Mouse (Mus musculus) MEL (cell line): ENCODE measurements at regions not wholly inside any gene's neighbourhood (a gene's known extent, or its start where the extent isn't known, plus 50 kb on each side); places are given as distances from the start of the nearest gene placed in this dataset.

Experiments used
- DNase-seq: peaks from one replicate; pipeline ENCODE4 v3.0.0; 2011; ENCODE audit warnings: low read depth, low spot score
- H3K27ac ChIP-seq: 2 replicates; pipeline ENCODE4 v1.5.1; 2012; ENCODE audit warnings: low read depth, mild to moderate bottlenecking, control low read depth, low read length, moderate library complexity; ENCODE audit not compliant: control insufficient read depth
- H3K27me3 ChIP-seq, 2 experiments: fragments of 150-350 bp in 1 of 2; sonication (generic) in 1 of 2; 2 replicates each; pipeline ENCODE4 v1.6.1; 2012; ENCODE audit warnings: low read length in 2 of 2, mild to moderate bottlenecking in 2 of 2, improper control_type of control experiment in 1 of 2, moderate library complexity in 1 of 2; ENCODE audit not compliant: insufficient read depth in 2 of 2, control insufficient read depth in 1 of 2
- H3K36me3 ChIP-seq, 2 experiments: 2 replicates each; pipeline ENCODE4 v1.6.1; 2012 to 2014; ENCODE audit warnings: low read length in 2 of 2, improper control_type of control experiment in 1 of 2, inconsistent platforms in 1 of 2, mild to moderate bottlenecking in 1 of 2; ENCODE audit not compliant: insufficient read depth in 2 of 2, control insufficient read depth in 1 of 2
- H3K4me1 ChIP-seq, 2 experiments: fragments of 150-350 bp in 1 of 2; sonication (generic) in 1 of 2; 2 replicates each; pipeline ENCODE4 v1.6.1; 2012; ENCODE audit warnings: low read length in 2 of 2, improper control_type of control experiment in 1 of 2, mild to moderate bottlenecking in 1 of 2; ENCODE audit not compliant: insufficient read depth in 2 of 2, control insufficient read depth in 1 of 2
- H3K4me3 ChIP-seq, 2 experiments: fragments of 150-350 bp in 1 of 2; sonication (generic) in 1 of 2; 2 replicates each; pipeline ENCODE4 v1.5.1; 2012; ENCODE audit warnings: low read depth in 2 of 2, low read length in 2 of 2, mild to moderate bottlenecking in 2 of 2, moderate library complexity in 2 of 2, control low read depth in 1 of 2, improper control_type of control experiment in 1 of 2; ENCODE audit not compliant: control insufficient read depth in 1 of 2, insufficient read depth in 1 of 2
- H3K79me2 ChIP-seq: 2 replicates; pipeline ENCODE4 v1.6.1; 2012; ENCODE audit warnings: mild to moderate bottlenecking, low read length, moderate library complexity; ENCODE audit not compliant: control insufficient read depth, poor library complexity, insufficient read depth
- H3K9ac ChIP-seq: 2 replicates; pipeline ENCODE4 v1.6.1; 2012; ENCODE audit warnings: low read depth, mild to moderate bottlenecking, control low read depth, low read length, moderate library complexity; ENCODE audit not compliant: control insufficient read depth, poor library complexity, severe bottlenecking
- H3K9me3 ChIP-seq: fragments of 150-350 bp; sonication (generic); replicated peaks from 2 replicates; pipeline ENCODE4 v1.6.1; 2012; ENCODE audit warnings: mild to moderate bottlenecking, low read length, improper control_type of control experiment, moderate library complexity; ENCODE audit not compliant: insufficient read depth
- BHLHE40 ChIP-seq: IDR thresholded peaks from 2 replicates; pipeline ENCODE4 v1.6.1; 2012; ENCODE audit warnings: low read depth, mild to moderate bottlenecking, inconsistent platforms, low read length, improper control_type of control experiment, borderline replicate concordance
- CHD2 ChIP-seq: IDR thresholded peaks from 2 replicates; pipeline ENCODE4 v1.6.1; 2011; ENCODE audit warnings: low read length, improper control_type of control experiment
- E2F4 ChIP-seq: IDR thresholded peaks from 2 replicates; pipeline ENCODE4 v1.6.1; 2011; ENCODE audit warnings: low read depth, low read length, improper control_type of control experiment, borderline replicate concordance
- EP300 ChIP-seq, 2 experiments: IDR thresholded peaks; 2 replicates each; pipeline ENCODE4 v1.6.1; 2011; ENCODE audit warnings: improper control_type of control experiment in 2 of 2, low read length in 2 of 2, low read depth in 1 of 2, mild to moderate bottlenecking in 1 of 2
- ETS1 ChIP-seq: IDR thresholded peaks from 2 replicates; pipeline ENCODE4 v1.6.1; 2012; ENCODE audit warnings: low read depth, mild to moderate bottlenecking, inconsistent platforms, low read length, improper control_type of control experiment, moderate library complexity
- GABPA ChIP-seq: IDR thresholded peaks from 2 replicates; pipeline ENCODE4 v1.6.1; 2012; ENCODE audit warnings: low read depth, mild to moderate bottlenecking, inconsistent platforms, low read length, improper control_type of control experiment, moderate library complexity
- GATA1 ChIP-seq: IDR thresholded peaks from 2 replicates; pipeline ENCODE4 v1.6.1; 2011; ENCODE audit warnings: low read depth, low read length, improper control_type of control experiment
- HCFC1 ChIP-seq: IDR thresholded peaks from 2 replicates; pipeline ENCODE4 v1.6.1; 2012; ENCODE audit warnings: low read depth, mild to moderate bottlenecking, inconsistent platforms, low read length, improper control_type of control experiment, moderate library complexity
- JUND ChIP-seq: IDR thresholded peaks from 2 replicates; pipeline ENCODE4 v1.6.1; 2011; ENCODE audit warnings: low read depth, mild to moderate bottlenecking, improper control_type of control experiment, low read length
- KAT2A ChIP-seq: conservative IDR thresholded peaks from 2 replicates; pipeline ENCODE4 v1.6.1; 2012; ENCODE audit warnings: low read depth, low read length, improper control_type of control experiment, inconsistent platforms
- MAFK ChIP-seq: IDR thresholded peaks from 2 replicates; pipeline ENCODE4 v1.6.1; 2011; ENCODE audit warnings: low read depth, mild to moderate bottlenecking, low read length, improper control_type of control experiment, borderline replicate concordance
- MAX ChIP-seq: IDR thresholded peaks from 2 replicates; pipeline ENCODE4 v1.6.1; 2011; ENCODE audit warnings: low read length, improper control_type of control experiment
- MAZ ChIP-seq: IDR thresholded peaks from 2 replicates; pipeline ENCODE4 v1.6.1; 2012; ENCODE audit warnings: low read depth, mild to moderate bottlenecking, inconsistent platforms, low read length, improper control_type of control experiment
- MXI1 ChIP-seq: IDR thresholded peaks from 2 replicates; pipeline ENCODE4 v1.6.1; 2011; ENCODE audit warnings: mild to moderate bottlenecking, low read depth, low read length, improper control_type of control experiment
- MYC ChIP-seq: IDR thresholded peaks from 2 replicates; pipeline ENCODE4 v1.6.1; 2011; ENCODE audit warnings: low read depth, mild to moderate bottlenecking, low read length, improper control_type of control experiment, moderate library complexity
- NELFE ChIP-seq: IDR thresholded peaks from 2 replicates; pipeline ENCODE4 v1.6.1; 2011; ENCODE audit warnings: low read depth, low read length, improper control_type of control experiment
- RCOR1 ChIP-seq: IDR thresholded peaks from 2 replicates; pipeline ENCODE4 v1.6.1; 2012; ENCODE audit warnings: low read depth, mild to moderate bottlenecking, inconsistent platforms, low read length, improper control_type of control experiment
- SIN3A ChIP-seq: IDR thresholded peaks from 2 replicates; pipeline ENCODE4 v1.6.1; 2012; ENCODE audit warnings: low read length, improper control_type of control experiment, inconsistent platforms
- TAL1 ChIP-seq: IDR thresholded peaks from 2 replicates; pipeline ENCODE4 v1.6.1; 2012; ENCODE audit warnings: mild to moderate bottlenecking, inconsistent platforms, low read length, moderate library complexity, mixed read lengths
- TBP ChIP-seq: IDR thresholded peaks from 2 replicates; pipeline ENCODE4 v1.8.0; 2011; ENCODE audit warnings: low read depth, low read length, improper control_type of control experiment
- TCF12 ChIP-seq: IDR thresholded peaks from 2 replicates; pipeline ENCODE4 v1.6.1; 2014; ENCODE audit warnings: low read depth, mild to moderate bottlenecking, inconsistent platforms, low read length, improper control_type of control experiment, moderate library complexity
- USF1 ChIP-seq: IDR thresholded peaks from 2 replicates; pipeline ENCODE4 v1.6.1; 2014; ENCODE audit warnings: low read depth, mild to moderate bottlenecking, inconsistent platforms, low read length, improper control_type of control experiment, moderate library complexity
- ZC3H11A ChIP-seq: IDR thresholded peaks from 2 replicates; pipeline ENCODE4 v1.6.1; 2012; ENCODE audit warnings: low read depth, mild to moderate bottlenecking, inconsistent platforms, low read length, improper control_type of control experiment
- ZKSCAN1 ChIP-seq: IDR thresholded peaks from 2 replicates; pipeline ENCODE4 v1.6.1; 2012; ENCODE audit warnings: low read depth, mild to moderate bottlenecking, inconsistent platforms, low read length, improper control_type of control experiment, moderate library complexity

DNA sequence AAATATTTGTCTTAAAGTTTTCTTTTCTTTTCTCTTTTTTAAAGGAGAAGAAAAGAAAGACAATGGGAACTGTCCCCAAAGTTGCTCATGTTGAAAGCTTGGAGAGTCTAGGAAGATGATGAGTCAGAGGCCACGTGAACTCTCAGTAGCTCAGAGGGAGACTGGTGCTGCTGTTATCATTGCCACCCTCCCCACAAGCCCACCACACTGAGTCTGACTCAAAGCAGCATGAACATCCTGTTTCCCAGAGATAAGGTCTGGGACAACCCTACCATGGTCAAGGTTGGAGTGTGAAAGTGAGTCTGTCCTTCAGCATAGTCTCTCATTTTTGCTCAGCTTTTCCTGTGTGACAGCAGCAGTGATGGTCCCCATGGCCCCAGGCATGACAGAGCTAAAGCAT is 120.3 kb downstream of the Tmco5 start:
- TF ChIP-seq ZC3H11A = no peak
- no peak for TF ChIP-seq KAT2A
- no peak; the same call in 1 of the 2 replicates for TF ChIP-seq MAZ
- peak; percentile 75; the same call in 1 of the 2 replicates for TF ChIP-seq ETS1
- TF ChIP-seq MAX = peak; percentile 72
- TF ChIP-seq BHLHE40 = peak; percentile 44; the same call in 1 of the 2 replicates
- peak; percentile 83 for TF ChIP-seq USF1
- no peak for TF ChIP-seq HCFC1
- TF ChIP-seq MYC = peak; percentile 88; the same call in 1 of the 2 replicates
- TF ChIP-seq GABPA = no peak
- no peak for TF ChIP-seq NELFE
- no peak for TF ChIP-seq ZKSCAN1
- TF ChIP-seq MXI1 = no peak
- peak; percentile 75; the same call in 1 of the 2 replicates for TF ChIP-seq JUND
- TF ChIP-seq MAFK = no peak
- TF ChIP-seq EP300 (IDR thresholded peaks at IDR 0.05; ENCODE audit: low read depth in 1 of 2, low read length in 2 of 2) = peak; percentile 90 to 93
- TF ChIP-seq TCF12 = peak; percentile 91
- 0 out of 2 replicates have a peak, but pooled peaks have one; percentile 23 for TF ChIP-seq SIN3A
- 0 out of 2 replicates have a peak, but pooled peaks have one; percentile 31 for TF ChIP-seq TBP
- TF ChIP-seq E2F4 = no peak
- TF ChIP-seq RCOR1 = peak; percentile 74
- TF ChIP-seq TAL1 = peak; percentile 98
- TF ChIP-seq CHD2 = no peak
- TF ChIP-seq GATA1 = peak; percentile 96
- TF ChIP-seq, all 39 proteins: peak for 13
- Histone ChIP-seq H3K4me1 (peaks cover 3 to 36% of the 10 kb centered on the region in 2 experiments; a peak in 3 of 4 replicates), H3K4me3 (no peak overlapping the region), H3K9ac (no peak overlapping the region), H3K27me3 (no peaks in the 10 kb centered on the region), H3K79me2 (no peaks in the 10 kb centered on the region), H3K36me3 (peaks cover 0 to 42% of the 10 kb centered on the region in 2 experiments; a peak in 2 of 4 replicates), H3K27ac (peak overlapping the region; percentile 71), H3K9me3 (no peaks in the 10 kb centered on the region)
- DNase-seq = peak; percentile 85
